Mouse (Mus musculus) C2C12 (cell line): Measurements from ENCODE around the gene Nxnl2.

Source experiments
- CTCF ChIP-seq: IDR thresholded peaks from one replicate; pipeline ENCODE4 v1.5.1; 2011; ENCODE audit not compliant: control insufficient read depth, insufficient read depth, insufficient read length
- MYOD1 ChIP-seq: IDR thresholded peaks from one replicate; pipeline ENCODE4 v1.6.1; 2011; ENCODE audit warnings: low read depth; ENCODE audit not compliant: control insufficient read depth, insufficient read length
- MYOG ChIP-seq: IDR thresholded peaks from one replicate; pipeline ENCODE4 v1.6.1; 2011; ENCODE audit not compliant: control insufficient read depth, insufficient read length; ENCODE audit errors: extremely low read depth
- USF1 ChIP-seq: IDR thresholded peaks from one replicate; pipeline ENCODE4 v1.6.1; 2011; ENCODE audit warnings: low read depth, mild to moderate bottlenecking, control low read depth, moderate library complexity

- TF ChIP-seq CTCF (no peak), MYOD1 (no peak), USF1 (no peak), MYOG (no peak)
Measured at GRCm38 (mm10) chr13:51190336-51190735, 19.5 kb downstream of the Nxnl2 start.
